Mouse (Mus musculus): Measurements from ENCODE around the gene Ap3s2. TPM values are rescaled to one million over a fixed set of nuclear protein-coding genes. Genes with fewer than 3 reads are reported as not detected.

The Ap3s2 gene
- polyA plus RNA-seq, 1 experiment from 2014 or later, result 48.2 TPM

DNA sequence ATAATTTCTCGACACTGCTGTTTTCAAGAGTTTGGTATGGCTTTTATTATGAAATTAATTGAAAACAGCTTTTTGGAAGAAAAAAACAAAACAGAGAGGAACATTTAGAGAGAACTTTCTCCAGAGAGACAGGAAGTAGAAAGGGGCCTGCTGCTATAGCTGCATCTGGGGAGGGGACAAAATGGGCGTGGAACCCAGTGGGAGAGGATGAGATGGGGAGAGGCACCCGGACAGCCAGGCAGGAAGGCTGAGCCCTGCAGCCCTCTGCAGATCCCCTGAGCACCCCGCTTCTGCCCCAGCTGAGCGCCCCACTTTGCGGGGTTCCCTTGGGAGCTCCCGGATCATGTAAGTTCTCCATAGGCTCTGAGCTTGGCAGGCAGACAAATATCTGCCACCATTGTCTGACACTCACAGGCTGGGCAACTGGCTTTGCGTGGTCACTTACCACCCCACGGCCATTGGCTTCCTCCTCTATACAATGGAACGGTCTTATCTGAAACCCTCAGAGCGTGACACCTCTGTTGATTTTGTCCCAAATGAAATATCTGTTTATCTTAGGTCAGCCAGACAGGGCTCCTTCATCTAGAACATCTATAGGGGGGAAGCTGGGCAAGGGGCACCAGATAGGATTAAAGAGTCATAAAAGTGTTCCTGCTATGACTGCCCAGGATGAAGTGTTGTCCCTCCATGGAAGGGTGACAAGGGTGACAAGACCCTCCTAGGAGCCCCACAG lies 62.1 kb downstream of the Ap3s2 start:
- H3K4me2 ChIP-seq, result no peak overlapping the region
- H3K4me3 ChIP-seq (replicated peaks), result no peak overlapping the region
- H3K9ac ChIP-seq, result no peak overlapping the region
- WGBS, result 75% methylated on average over 11 of the region's 11 CpGs
- no peaks in the 10 kb centered on the region for H3K36me3 ChIP-seq (replicated peaks)
- no peak overlapping the region for H3K27ac ChIP-seq
- ATAC-seq (ENCODE audit: low FRiP score), result no peak
- H3K9me3 ChIP-seq, result no peaks in the 10 kb centered on the region
- no peaks in the 10 kb centered on the region for H3K4me1 ChIP-seq
- H3K27me3 ChIP-seq, result no peaks in the 10 kb centered on the region

DNA sequence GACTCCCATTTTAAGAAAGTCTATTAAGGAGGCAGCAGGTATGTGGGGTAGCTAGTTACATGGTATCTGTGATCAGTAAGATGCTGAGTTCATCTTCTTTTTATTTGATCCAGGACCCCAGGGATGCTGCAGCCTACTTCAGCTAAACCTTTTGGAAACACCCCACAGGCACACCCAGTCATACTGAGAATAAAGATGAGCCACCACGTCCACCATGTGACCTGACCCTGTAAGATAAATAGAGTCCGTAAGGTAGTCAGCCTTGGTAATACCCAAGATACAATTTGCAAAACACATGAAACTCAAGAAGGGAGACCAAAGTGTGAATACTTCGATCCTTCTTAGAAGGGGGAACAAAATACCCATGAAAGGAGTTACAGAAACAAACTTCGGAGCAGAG lies 64.1 kb downstream of the Ap3s2 start:
- no peak overlapping the region for H3K4me3 ChIP-seq (replicated peaks)
- no peaks in the 10 kb centered on the region for H3K27me3 ChIP-seq
- H3K36me3 ChIP-seq (replicated peaks), result no peaks in the 10 kb centered on the region
- ATAC-seq (ENCODE audit: low FRiP score), result no peak
- H3K4me1 ChIP-seq, result no peaks in the 10 kb centered on the region
- no peak overlapping the region for H3K27ac ChIP-seq
- H3K4me2 ChIP-seq, result no peak overlapping the region
- no peaks in the 10 kb centered on the region for H3K9me3 ChIP-seq
- WGBS, result 80% methylated on average over 4 of the region's 4 CpGs
- no peak overlapping the region for H3K9ac ChIP-seq

DNA sequence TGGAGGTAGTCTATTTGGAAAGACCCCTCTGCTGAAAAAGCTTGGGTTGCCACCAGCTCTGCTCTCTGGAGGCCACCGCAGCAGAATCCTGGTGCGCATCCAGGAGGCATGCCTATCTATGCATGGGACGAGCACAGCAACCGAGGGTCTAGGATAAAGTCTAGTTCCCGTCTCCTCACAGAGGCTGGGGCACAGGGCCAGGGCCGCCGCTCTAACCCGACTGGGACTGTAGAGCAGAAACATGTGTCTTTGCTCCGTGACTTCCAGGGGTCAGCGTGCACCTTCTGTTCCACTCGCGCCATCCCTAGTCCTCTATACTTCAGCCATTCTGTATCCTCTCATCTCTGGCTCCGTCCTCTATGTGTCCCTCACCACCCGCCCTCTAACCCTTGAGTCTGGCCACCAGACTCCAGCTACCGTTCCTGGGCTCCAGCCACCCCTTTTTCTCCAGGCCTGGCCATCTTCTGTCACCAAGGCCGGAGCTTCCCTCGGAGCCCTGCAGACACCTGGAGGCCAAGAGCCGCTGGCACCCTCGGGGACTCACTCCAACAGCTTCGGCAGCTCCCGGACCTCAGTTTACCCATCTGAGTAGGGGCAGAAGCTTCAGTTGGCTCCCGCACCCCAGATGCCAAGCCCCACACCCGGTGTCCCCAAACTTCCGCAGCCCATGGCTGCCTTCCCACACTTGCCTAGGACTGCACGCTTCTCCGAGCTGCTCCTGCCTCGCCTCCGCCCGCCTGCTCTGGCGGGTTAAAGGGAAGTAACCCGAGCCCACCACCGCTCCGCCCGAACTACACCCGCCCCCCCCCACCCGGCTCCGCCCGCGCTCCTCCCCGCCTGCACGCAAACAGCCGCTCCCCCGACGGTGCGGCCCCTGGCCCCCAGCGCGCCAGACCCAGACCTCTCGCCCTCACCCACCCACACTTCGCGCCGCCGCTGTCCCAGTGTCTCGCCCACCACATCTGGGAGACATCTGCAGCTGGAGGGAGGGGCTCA lies 72.7 kb downstream of the Ap3s2 start:
- Histone ChIP-seq H3K27ac (no peak overlapping the region), H3K4me3 (replicated peaks) (peak overlapping the region; percentile 35), H3K9ac (peak overlapping the region; percentile 42; the same call in 1 of the 2 replicates), H3K9me3 (no peaks in the 10 kb centered on the region), H3K4me2 (peak overlapping the region; percentile 61), H3K27me3 (peaks cover 32% of the 10 kb centered on the region), H3K4me1 (peaks cover 7% of the 10 kb centered on the region), H3K36me3 (replicated peaks) (no peaks in the 10 kb centered on the region)
- peak; percentile 33; the same call in 1 of the 2 replicates for ATAC-seq (ENCODE audit: low FRiP score)
- 12% methylated on average over 53 of the region's 53 CpGs for WGBS

- no peak for ATAC-seq (ENCODE audit: low FRiP score)
Measured at GRCm38 (mm10) chr7:79846342-79846741, 74.1 kb downstream of the Ap3s2 start.

DNA sequence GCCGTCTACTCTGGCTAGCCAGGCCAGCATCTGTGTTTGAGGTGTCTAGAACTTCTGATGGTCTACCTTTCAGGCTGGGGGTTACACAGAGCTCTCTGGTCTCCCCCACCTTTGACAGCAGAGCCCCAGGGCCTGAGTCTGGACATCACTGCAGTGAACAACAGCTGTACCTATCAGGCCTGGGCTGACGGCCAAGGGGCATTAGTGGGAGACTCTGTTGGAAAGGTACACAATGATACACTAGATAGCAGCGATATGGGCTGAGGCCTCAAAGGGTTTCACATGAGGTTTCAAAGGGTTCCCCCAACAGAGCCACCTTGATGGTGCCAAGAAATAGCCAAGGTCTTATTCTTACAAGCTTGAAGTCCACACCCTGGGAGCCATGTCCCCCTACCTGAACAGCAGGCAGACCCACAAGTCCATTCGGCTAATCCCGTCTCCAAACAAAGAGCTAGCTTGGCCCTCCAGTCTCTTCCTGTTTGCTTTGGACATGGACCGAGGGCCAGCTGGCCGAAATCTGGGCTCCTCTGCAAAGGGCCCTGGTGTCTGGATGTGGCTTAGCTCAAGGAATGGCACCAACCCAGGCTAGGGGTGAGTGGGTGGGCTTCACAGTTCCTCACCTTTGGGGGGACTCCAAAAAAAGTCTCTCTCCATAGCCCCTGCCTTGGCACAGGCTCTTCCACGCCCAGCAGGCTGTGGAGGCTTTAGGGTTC lies 76.2 kb downstream of the Ap3s2 start:
- no peaks in the 10 kb centered on the region for H3K9me3 ChIP-seq
- H3K27me3 ChIP-seq, result peaks cover 28% of the 10 kb centered on the region
- H3K36me3 ChIP-seq (replicated peaks), result no peaks in the 10 kb centered on the region
- 75% methylated on average over 8 of the region's 8 CpGs for WGBS
- H3K9ac ChIP-seq, result no peak overlapping the region
- no peak overlapping the region for H3K4me3 ChIP-seq (replicated peaks)
- ATAC-seq (ENCODE audit: low FRiP score), result no peak
- no peak overlapping the region for H3K27ac ChIP-seq
- no peak overlapping the region for H3K4me2 ChIP-seq
- H3K4me1 ChIP-seq, result peaks cover 7% of the 10 kb centered on the region

More at GRCm38 (mm10) chr7:79846342-79846741, 74.1 kb downstream of the Ap3s2 start:
- no peak overlapping the region for H3K27ac ChIP-seq
- peaks cover 32% of the 10 kb centered on the region for H3K27me3 ChIP-seq
- H3K9me3 ChIP-seq, result no peaks in the 10 kb centered on the region
- no peak overlapping the region for H3K4me2 ChIP-seq
- 72% methylated on average over 2 of the region's 2 CpGs for WGBS
- peaks cover 7% of the 10 kb centered on the region for H3K4me1 ChIP-seq
- H3K9ac ChIP-seq, result no peak overlapping the region
- no peak overlapping the region for H3K4me3 ChIP-seq (replicated peaks)
- H3K36me3 ChIP-seq (replicated peaks), result no peaks in the 10 kb centered on the region

- Histone ChIP-seq H3K4me2 (no peak overlapping the region), H3K9ac (no peak overlapping the region), H3K4me3 (replicated peaks) (no peak overlapping the region), H3K9me3 (no peaks in the 10 kb centered on the region), H3K27me3 (peaks cover 10% of the 10 kb centered on the region), H3K4me1 (no peaks in the 10 kb centered on the region), H3K36me3 (replicated peaks) (no peaks in the 10 kb centered on the region), H3K27ac (no peak overlapping the region)
- ATAC-seq (ENCODE audit: low FRiP score), result no peak
- WGBS, result 75% methylated on average over 7 of the region's 7 CpGs
Measured at GRCm38 (mm10) chr7:79842163-79842562, 78.3 kb downstream of the Ap3s2 start.

DNA sequence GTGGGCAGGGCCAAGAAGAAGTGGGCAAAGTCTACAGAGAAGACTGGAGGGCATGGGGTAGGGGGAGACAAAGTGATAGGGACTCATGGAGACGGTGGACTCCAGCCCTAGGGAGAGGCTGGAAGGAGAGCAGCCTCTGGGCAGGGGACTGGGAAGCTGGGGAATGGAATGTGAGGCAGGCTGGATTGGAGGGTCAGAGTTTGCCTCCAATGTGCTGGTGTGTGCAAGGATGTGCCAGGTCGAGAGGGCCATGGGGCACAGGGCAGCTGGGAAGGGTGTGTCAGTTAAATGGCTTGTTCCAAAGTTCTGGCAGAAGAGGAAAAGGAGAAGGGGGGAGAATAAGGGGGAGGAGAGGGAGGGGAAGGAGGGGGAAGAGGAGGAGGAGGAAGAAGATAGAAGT lies 83.2 kb downstream of the Ap3s2 start:
- H3K4me1 ChIP-seq, result no peaks in the 10 kb centered on the region
- no peak overlapping the region for H3K4me3 ChIP-seq (replicated peaks)
- H3K27me3 ChIP-seq, result no peaks in the 10 kb centered on the region
- no peak overlapping the region for H3K9ac ChIP-seq
- no peak for ATAC-seq (ENCODE audit: low FRiP score)
- 82% methylated on average over 2 of the region's 2 CpGs for WGBS
- no peak overlapping the region for H3K4me2 ChIP-seq
- H3K27ac ChIP-seq, result no peak overlapping the region
- no peaks in the 10 kb centered on the region for H3K36me3 ChIP-seq (replicated peaks)
- no peaks in the 10 kb centered on the region for H3K9me3 ChIP-seq

DNA sequence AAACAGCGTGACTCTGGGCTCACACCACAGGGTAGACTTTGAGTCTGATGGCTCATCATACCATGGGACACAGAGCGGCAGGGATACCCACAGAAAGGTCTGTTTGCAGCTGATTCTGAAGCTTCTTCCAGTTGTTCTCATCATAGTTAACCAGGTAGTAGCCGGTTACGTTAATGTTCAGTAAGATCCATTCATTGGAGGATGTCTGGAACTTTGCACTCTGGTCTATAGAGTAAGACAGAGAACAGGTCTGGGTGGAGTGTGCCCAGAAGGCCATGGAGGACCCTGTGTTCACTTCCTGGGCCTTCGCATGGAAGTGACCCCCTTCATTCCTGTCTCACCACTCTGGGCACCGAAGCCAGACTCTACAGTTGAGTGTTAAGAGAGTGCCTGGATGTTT lies 85.3 kb downstream of the Ap3s2 start:
- Histone ChIP-seq H3K9ac (no peak overlapping the region), H3K27ac (no peak overlapping the region), H3K36me3 (replicated peaks) (no peaks in the 10 kb centered on the region), H3K27me3 (no peaks in the 10 kb centered on the region), H3K9me3 (no peaks in the 10 kb centered on the region), H3K4me1 (no peaks in the 10 kb centered on the region), H3K4me3 (replicated peaks) (no peak overlapping the region), H3K4me2 (no peak overlapping the region)
- WGBS, result 95% methylated on average over 6 of the region's 6 CpGs
- no peak for ATAC-seq (ENCODE audit: low FRiP score)

DNA sequence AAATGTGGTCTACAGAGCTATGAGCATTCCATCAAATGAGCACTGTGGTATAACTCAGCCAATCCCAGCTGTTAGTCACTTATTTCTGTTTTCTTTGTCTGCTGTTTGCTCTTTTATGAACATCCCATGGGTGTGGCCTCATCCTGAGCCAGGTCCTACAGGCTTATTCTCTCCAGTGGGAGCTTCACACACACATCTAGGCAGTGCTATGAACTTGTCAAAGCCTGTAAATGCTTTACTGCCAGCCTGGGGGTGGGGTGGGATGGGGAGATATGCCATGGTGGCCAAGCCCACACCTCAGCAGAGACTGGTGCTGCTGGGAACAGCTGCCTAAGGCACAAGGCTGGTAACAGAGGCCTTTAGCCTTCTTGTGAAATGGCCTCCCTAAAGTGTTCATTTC lies 87.5 kb downstream of the Ap3s2 start:
- H3K4me2 ChIP-seq, result no peak overlapping the region
- H3K4me3 ChIP-seq (replicated peaks), result no peak overlapping the region
- H3K36me3 ChIP-seq (replicated peaks), result no peaks in the 10 kb centered on the region
- no peaks in the 10 kb centered on the region for H3K4me1 ChIP-seq
- no peaks in the 10 kb centered on the region for H3K27me3 ChIP-seq
- H3K9ac ChIP-seq, result no peak overlapping the region
- no peaks in the 10 kb centered on the region for H3K9me3 ChIP-seq
- ATAC-seq (ENCODE audit: low FRiP score), result no peak
- H3K27ac ChIP-seq, result no peak overlapping the region

DNA sequence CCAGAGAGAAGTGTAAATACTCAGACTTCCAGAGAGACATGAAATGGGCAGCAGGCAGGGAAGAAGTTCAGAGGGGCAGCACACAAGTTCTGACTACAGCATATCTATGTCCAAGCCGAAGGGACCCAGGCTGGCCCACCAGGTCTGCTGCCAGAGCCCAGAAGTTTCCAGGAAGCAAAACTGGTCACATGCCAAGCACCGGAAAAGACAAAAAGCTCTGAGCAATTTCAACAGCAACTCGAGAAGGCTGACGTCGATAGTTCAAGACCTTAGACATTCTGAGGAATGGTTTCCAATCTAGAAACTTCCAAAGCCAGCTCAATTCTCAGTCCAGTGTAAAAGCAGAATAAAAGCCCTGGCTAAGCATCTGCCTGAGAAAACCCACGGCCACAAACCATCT lies 88.9 kb downstream of the Ap3s2 start:
- no peak overlapping the region for H3K9ac ChIP-seq
- H3K4me1 ChIP-seq, result no peaks in the 10 kb centered on the region
- no peaks in the 10 kb centered on the region for H3K27me3 ChIP-seq
- 75% methylated on average over 6 of the region's 6 CpGs for WGBS
- no peak for ATAC-seq (ENCODE audit: low FRiP score)
- H3K9me3 ChIP-seq, result no peaks in the 10 kb centered on the region
- H3K4me2 ChIP-seq, result no peak overlapping the region
- H3K27ac ChIP-seq, result no peak overlapping the region
- H3K36me3 ChIP-seq (replicated peaks), result no peaks in the 10 kb centered on the region
- no peak overlapping the region for H3K4me3 ChIP-seq (replicated peaks)

DNA sequence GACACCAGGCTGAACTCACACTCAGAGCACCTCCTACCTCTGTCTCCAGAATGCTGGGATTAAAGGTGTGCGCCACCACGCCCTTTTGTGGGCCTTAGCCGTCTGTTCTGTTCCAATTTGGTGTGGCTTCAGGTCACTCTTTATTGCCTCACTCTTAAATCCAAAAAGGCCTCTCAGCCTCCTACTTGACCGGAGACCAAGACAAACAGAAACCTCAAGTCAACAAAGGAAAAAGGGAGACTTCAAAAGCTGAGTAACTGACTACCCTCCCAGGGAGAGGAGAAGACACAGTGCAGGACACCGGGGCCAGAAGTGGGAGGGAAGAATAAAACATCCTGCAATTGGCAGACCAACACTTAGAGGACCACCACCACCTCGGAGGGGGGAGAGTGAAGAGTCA lies 89.3 kb downstream of the Ap3s2 start:
- no peak overlapping the region for H3K4me3 ChIP-seq (replicated peaks)
- no peaks in the 10 kb centered on the region for H3K27me3 ChIP-seq
- no peak overlapping the region for H3K4me2 ChIP-seq
- no peaks in the 10 kb centered on the region for H3K36me3 ChIP-seq (replicated peaks)
- H3K27ac ChIP-seq, result no peak overlapping the region
- ATAC-seq (ENCODE audit: low FRiP score), result no peak
- H3K4me1 ChIP-seq, result no peaks in the 10 kb centered on the region
- no peaks in the 10 kb centered on the region for H3K9me3 ChIP-seq
- WGBS, result 82% methylated on average over 6 of the region's 6 CpGs
- H3K9ac ChIP-seq, result no peak overlapping the region

DNA sequence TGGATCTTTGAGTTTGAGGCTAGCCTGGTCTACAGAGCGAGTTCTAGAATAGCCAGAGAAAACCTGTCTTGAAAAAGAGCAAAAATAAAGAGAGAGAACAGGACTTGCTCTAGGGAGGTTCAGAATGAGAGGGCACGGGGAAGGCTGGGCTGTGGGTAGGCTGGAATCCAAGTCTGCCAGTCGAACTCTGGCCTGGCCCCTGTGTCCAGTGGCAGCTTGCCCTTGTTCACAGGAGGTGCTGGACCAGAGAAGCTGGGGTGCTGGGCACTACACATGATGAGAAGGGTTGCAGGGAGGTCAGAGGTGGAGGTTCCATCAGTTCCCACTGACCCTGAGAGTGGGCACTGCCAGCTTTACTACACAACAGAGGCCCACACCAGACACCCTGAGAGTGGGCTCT lies 92.1 kb downstream of the Ap3s2 start:
- H3K36me3 ChIP-seq (replicated peaks), result no peaks in the 10 kb centered on the region
- H3K27me3 ChIP-seq, result no peaks in the 10 kb centered on the region
- no peak overlapping the region for H3K4me3 ChIP-seq (replicated peaks)
- WGBS, result 73% methylated on average over 3 of the region's 3 CpGs
- ATAC-seq (ENCODE audit: low FRiP score), result no peak
- no peaks in the 10 kb centered on the region for H3K9me3 ChIP-seq
- H3K9ac ChIP-seq, result no peak overlapping the region
- H3K4me1 ChIP-seq, result no peaks in the 10 kb centered on the region
- no peak overlapping the region for H3K27ac ChIP-seq
- H3K4me2 ChIP-seq, result no peak overlapping the region

Measured in forebrain, embryonic 12.5 days (tissue).